In genomic region chr7:139950283-139950971, GRCm38 (mm10) we compare ENCODE assay signal across 8 mouse cellular contexts. TPM values are rescaled to one million over a fixed set of nuclear protein-coding genes. Genes with fewer than 3 reads are reported as not detected.
A peak's percentile ranks its signal among the peaks of the same experiment; 100 is the strongest.
DNase-seq lines count a peak whose midpoint lies in the region; ATAC-seq and TF ChIP-seq lines count a peak whose summit lies in the region.

No protein-coding gene starts in this region.

- H3K9ac ChIP-seq in embryonic facial prominence, embryonic 14.5 days (ENCODE audit: low read depth, low read length) = peak overlapping the region; percentile 68
- peak overlapping the region; percentile 57 for H3K9ac ChIP-seq in heart, embryonic 15.5 days

- DNase-seq in thymus, adult 2 months = peak; percentile 33
- no peak for DNase-seq in thymus, postnatal 10 days (ENCODE audit: low spot score in 2 of 2)
- DNase-seq in embryonic facial prominence, embryonic 14.5 days (ENCODE audit: low spot score) = peak; percentile 69
- DNase-seq in kidney, postnatal 14 days = peak; percentile 52
- DNase-seq in splenic B cell, adult 2 months (ENCODE audit: low read depth, low spot score) = peak; percentile 73
- DNase-seq in right cerebral cortex, postnatal 14 days = no peak

- H3K27me3 ChIP-seq in thymus, adult 2 months (ENCODE audit: control insufficient read depth, insufficient read depth, low read length) = no peaks in the 10 kb centered on the region; the same call in 1 of the 2 replicates
- H3K27me3 ChIP-seq in embryonic facial prominence, embryonic 14.5 days (replicated peaks; ENCODE audit: control insufficient read depth, insufficient read depth, low read length) = peaks cover 25% of the 10 kb centered on the region
- peaks cover 41% of the 10 kb centered on the region for H3K27me3 ChIP-seq in heart, embryonic 15.5 days
- H3K27me3 ChIP-seq in splenic B cell, adult 2 months (ENCODE audit: control insufficient read depth, insufficient read depth, low read length, poor library complexity, severe bottlenecking) = no peaks in the 10 kb centered on the region; the same call in 1 of the 2 replicates

- H3K36me3 ChIP-seq in thymus, adult 2 months (ENCODE audit: control insufficient read depth, insufficient read depth, low read length) = no peaks in the 10 kb centered on the region
- H3K36me3 ChIP-seq in embryonic facial prominence, embryonic 14.5 days (ENCODE audit: control insufficient read depth, insufficient read depth, low read length) = no peaks in the 10 kb centered on the region
- H3K36me3 ChIP-seq in heart, embryonic 15.5 days = no peaks in the 10 kb centered on the region
- H3K36me3 ChIP-seq in splenic B cell, adult 2 months (ENCODE audit: control insufficient read depth, insufficient read depth, low read length, poor library complexity, severe bottlenecking) = no peaks in the 10 kb centered on the region

- peak overlapping the region; percentile 30; the same call in 1 of the 2 replicates for H3K27ac ChIP-seq in thymus, adult 2 months (ENCODE audit: control insufficient read depth, insufficient read depth, low read length)
- peak overlapping the region; percentile 56 for H3K27ac ChIP-seq in embryonic facial prominence, embryonic 14.5 days (replicated peaks; ENCODE audit: low read depth, low read length)
- H3K27ac ChIP-seq in heart, embryonic 15.5 days = peak overlapping the region; percentile 68

- under 1% methylated on average over 33 of the region's 33 CpGs for WGBS in thymus, adult 2 months
- 1% methylated on average over 32 of the region's 33 CpGs for WGBS in embryonic facial prominence, embryonic 14.5 days
- WGBS in heart, embryonic 15.5 days = 0% methylated on average over 33 of the region's 33 CpGs

- peak; percentile 82 for ATAC-seq in embryonic facial prominence, embryonic 14.5 days (ENCODE audit: low read depth)
- ATAC-seq in heart, embryonic 15.5 days (replicated peaks; ENCODE audit: insufficient number of reproducible peaks, insufficient read depth, low FRiP score, low read depth) = peak; percentile 68
- ATAC-seq in megakaryocyte, adult 5-6 weeks (ENCODE audit: poor library complexity, severe bottlenecking) = peak; percentile 76

- H3K4me2 ChIP-seq in embryonic facial prominence, embryonic 14.5 days (ENCODE audit: low read depth, low read length) = peak overlapping the region; percentile 95
- peak overlapping the region; percentile 90 for H3K4me2 ChIP-seq in heart, embryonic 15.5 days

- H3K4me3 ChIP-seq in thymus, adult 2 months (ENCODE audit: control insufficient read depth, insufficient read depth, low read length) = peak overlapping the region; percentile 87
- H3K4me3 ChIP-seq in embryonic facial prominence, embryonic 14.5 days (ENCODE audit: low read depth, low read length) = peak overlapping the region; percentile 55
- peak overlapping the region; percentile 61 for H3K4me3 ChIP-seq in heart, embryonic 15.5 days

- 0 out of 2 replicates have a peak, but pooled peaks have one; percentile 12 for TF ChIP-seq CTCF in thymus, adult 2 months (IDR thresholded peaks at IDR 0.05; ENCODE audit: borderline replicate concordance, control insufficient read depth, extremely low read depth, insufficient read depth, low read length, poor library complexity)

- peaks cover 6% of the 10 kb centered on the region for H3K4me1 ChIP-seq in thymus, adult 2 months (replicated peaks; ENCODE audit: control insufficient read depth, insufficient read depth, low read length)
- no peaks in the 10 kb centered on the region for H3K4me1 ChIP-seq in embryonic facial prominence, embryonic 14.5 days (ENCODE audit: control insufficient read depth, insufficient read depth, low read length)
- peaks cover 3% of the 10 kb centered on the region for H3K4me1 ChIP-seq in heart, embryonic 15.5 days (replicated peaks)

- H3K9me3 ChIP-seq in embryonic facial prominence, embryonic 14.5 days (ENCODE audit: control insufficient read depth, low read length) = no peaks in the 10 kb centered on the region
- no peaks in the 10 kb centered on the region for H3K9me3 ChIP-seq in heart, embryonic 15.5 days (replicated peaks)

- 0 out of 2 replicates have a peak, but pooled peaks have one; percentile 24 for TF ChIP-seq POLR2A in thymus, adult 2 months (IDR thresholded peaks at IDR 0.05; ENCODE audit: control insufficient read depth, extremely low read depth, insufficient read depth, low read length, poor library complexity)

RNA-seq across cellular contexts. Expression of gene Utf1, which starts 6.8 kb away (rescaled TPM):
- polyA plus RNA-seq in thymus, adult 2 months (2012; rRNA removed) = 13.8 and 14.2 TPM in 2 replicates
- 0.22 TPM in 1 of 2 replicates, not detected in the other for polyA plus RNA-seq in embryonic facial prominence, embryonic 14.5 days (2014; fragmentation: Nextera tagmentation; extraction: Ambion mirVana)
- 0.60 TPM in 1 of 2 replicates, not detected in the other for polyA plus RNA-seq in heart, embryonic 15.5 days (2015; fragmentation: Nextera tagmentation; extraction: Ambion mirVana)
- total RNA-seq in megakaryocyte, adult 5-6 weeks (2015) = not detected in 2 replicates
- total RNA-seq in megakaryocyte, adult 5-6 weeks (2017) = not detected in 2 replicates

RNA-seq across cellular contexts. Expression of gene 6430531B16Rik, which starts 28.1 kb away (rescaled TPM):
- 0.73 and 0.84 TPM in 2 replicates for polyA plus RNA-seq in thymus, adult 2 months (2012; rRNA removed)
- 0.48 and 2.4 TPM in 2 replicates for polyA plus RNA-seq in embryonic facial prominence, embryonic 14.5 days (2014; fragmentation: Nextera tagmentation; extraction: Ambion mirVana)
- polyA plus RNA-seq in heart, embryonic 15.5 days (2015; fragmentation: Nextera tagmentation; extraction: Ambion mirVana) = 0.57 TPM in 1 of 2 replicates, not detected in the other
- total RNA-seq in megakaryocyte, adult 5-6 weeks (2015) = 1.1 and 1.2 TPM in 2 replicates
- 0.89 and 2.3 TPM in 2 replicates for total RNA-seq in megakaryocyte, adult 5-6 weeks (2017)

RNA-seq across cellular contexts. Expression of gene Adam8, which starts 41.9 kb away (rescaled TPM):
- polyA plus RNA-seq in thymus, adult 2 months (2012; rRNA removed) = 36.0 and 37.6 TPM in 2 replicates
- polyA plus RNA-seq in embryonic facial prominence, embryonic 14.5 days (2014; fragmentation: Nextera tagmentation; extraction: Ambion mirVana) = 1.5 and 2.4 TPM in 2 replicates
- 1.3 and 3.1 TPM in 2 replicates for polyA plus RNA-seq in heart, embryonic 15.5 days (2015; fragmentation: Nextera tagmentation; extraction: Ambion mirVana)
- 35.0 and 43.7 TPM in 2 replicates for total RNA-seq in megakaryocyte, adult 5-6 weeks (2015)
- 39.3 and 51.1 TPM in 2 replicates for total RNA-seq in megakaryocyte, adult 5-6 weeks (2017)

RNA-seq across cellular contexts. Expression of gene Kndc1, which starts 55.9 kb away (rescaled TPM):
- polyA plus RNA-seq in thymus, adult 2 months (2012; rRNA removed) = 3.6 and 4.8 TPM in 2 replicates
- polyA plus RNA-seq in embryonic facial prominence, embryonic 14.5 days (2014; fragmentation: Nextera tagmentation; extraction: Ambion mirVana) = 0.77 and 1.5 TPM in 2 replicates
- 0.11 and 0.68 TPM in 2 replicates for polyA plus RNA-seq in heart, embryonic 15.5 days (2015; fragmentation: Nextera tagmentation; extraction: Ambion mirVana)
- not detected in 2 replicates for total RNA-seq in megakaryocyte, adult 5-6 weeks (2015)
- 0.04 TPM in 1 of 2 replicates, not detected in the other for total RNA-seq in megakaryocyte, adult 5-6 weeks (2017)

Comparison
In these comparisons a context has a peak if more than half of its experiments do, and no peak if none do; other contexts are left out.
1. DNase-seq: peak in thymus, adult 2 months (single experiment), embryonic facial prominence, embryonic 14.5 days (single experiment), kidney, postnatal 14 days (single experiment) and splenic B cell, adult 2 months (single experiment); none in thymus, postnatal 10 days (0 of 2) and right cerebral cortex, postnatal 14 days (single experiment).
2. Peak in every context shown above with its lines, with median percentiles within 50 percentile points of each other: H3K27ac ChIP-seq, H3K4me3 ChIP-seq and ATAC-seq.